Mouse (Mus musculus) heart, embryonic 15.5 days (tissue): ENCODE measurements around the gene Col4a3bp. TPM values are rescaled to one million over a fixed set of nuclear protein-coding genes. Genes with fewer than 3 reads are reported as not detected.

ENCODE experiments used
- ATAC-seq: fragments of 200-750 bp; cut with Nextera tagmentation; replicated peaks from 2 replicates; pipeline ENCODE4 v1.8.0; 2017; ENCODE audit warnings: low read depth, moderate TSS enrichment; ENCODE audit not compliant: insufficient number of reproducible peaks, insufficient read depth, low FRiP score
- H3K27ac ChIP-seq: fragments of 300-500 bp; sonication (generic); 2 replicates; pipeline ENCODE4 v1.5.1; 2015; ENCODE audit warnings: mild to moderate bottlenecking, inconsistent platforms
- H3K27me3 ChIP-seq: fragments of 300-500 bp; sonication (generic); 2 replicates; pipeline ENCODE4 v1.6.1; 2015; ENCODE audit warnings: inconsistent platforms
- H3K36me3 ChIP-seq: fragments of 300-500 bp; sonication (generic); 2 replicates; pipeline ENCODE4 v1.6.1; 2015; ENCODE audit warnings: mild to moderate bottlenecking, inconsistent platforms
- H3K4me1 ChIP-seq: fragments of 300-500 bp; sonication (generic); replicated peaks from 2 replicates; pipeline ENCODE4 v1.6.1; 2015; ENCODE audit warnings: inconsistent platforms
- H3K4me2 ChIP-seq: fragments of 300-500 bp; sonication (generic); 2 replicates; pipeline ENCODE4 v1.6.1; 2015; ENCODE audit warnings: inconsistent platforms, mild to moderate bottlenecking, moderate library complexity
- H3K4me3 ChIP-seq: fragments of 300-500 bp; sonication (generic); 2 replicates; pipeline ENCODE4 v1.5.1; 2015; ENCODE audit warnings: mild to moderate bottlenecking, inconsistent platforms
- H3K9ac ChIP-seq: fragments of 300-500 bp; sonication (generic); 2 replicates; pipeline ENCODE4 v1.6.1; 2015; ENCODE audit warnings: mild to moderate bottlenecking, inconsistent platforms
- H3K9me3 ChIP-seq: fragments of 300-500 bp; sonication (generic); replicated peaks from 2 replicates; pipeline ENCODE4 v1.6.1; 2016; ENCODE audit warnings: inconsistent platforms
- WGBS: fragments of 180-500 bp; shearing (Covaris S2); methylation state at CpG from one replicate; pipeline ENCODE4 v1.1.7; 2015; ENCODE audit warnings: mixed read lengths; 5-methylcytosine and 5-hydroxymethylcytosine counted together
- polyA plus RNA-seq: library from polyadenylated mRNA; unstranded; fragments of >200 nt; fragmentation: Nextera tagmentation; extraction: Ambion mirVana; gene quantifications from 2 replicates; pipeline ENCODE4 v1.2.1, GENCODE M21; 2015

Gene Col4a3bp
- polyA plus RNA-seq, 1 experiment from 2014 or later, result 8.4 TPM

DNA sequence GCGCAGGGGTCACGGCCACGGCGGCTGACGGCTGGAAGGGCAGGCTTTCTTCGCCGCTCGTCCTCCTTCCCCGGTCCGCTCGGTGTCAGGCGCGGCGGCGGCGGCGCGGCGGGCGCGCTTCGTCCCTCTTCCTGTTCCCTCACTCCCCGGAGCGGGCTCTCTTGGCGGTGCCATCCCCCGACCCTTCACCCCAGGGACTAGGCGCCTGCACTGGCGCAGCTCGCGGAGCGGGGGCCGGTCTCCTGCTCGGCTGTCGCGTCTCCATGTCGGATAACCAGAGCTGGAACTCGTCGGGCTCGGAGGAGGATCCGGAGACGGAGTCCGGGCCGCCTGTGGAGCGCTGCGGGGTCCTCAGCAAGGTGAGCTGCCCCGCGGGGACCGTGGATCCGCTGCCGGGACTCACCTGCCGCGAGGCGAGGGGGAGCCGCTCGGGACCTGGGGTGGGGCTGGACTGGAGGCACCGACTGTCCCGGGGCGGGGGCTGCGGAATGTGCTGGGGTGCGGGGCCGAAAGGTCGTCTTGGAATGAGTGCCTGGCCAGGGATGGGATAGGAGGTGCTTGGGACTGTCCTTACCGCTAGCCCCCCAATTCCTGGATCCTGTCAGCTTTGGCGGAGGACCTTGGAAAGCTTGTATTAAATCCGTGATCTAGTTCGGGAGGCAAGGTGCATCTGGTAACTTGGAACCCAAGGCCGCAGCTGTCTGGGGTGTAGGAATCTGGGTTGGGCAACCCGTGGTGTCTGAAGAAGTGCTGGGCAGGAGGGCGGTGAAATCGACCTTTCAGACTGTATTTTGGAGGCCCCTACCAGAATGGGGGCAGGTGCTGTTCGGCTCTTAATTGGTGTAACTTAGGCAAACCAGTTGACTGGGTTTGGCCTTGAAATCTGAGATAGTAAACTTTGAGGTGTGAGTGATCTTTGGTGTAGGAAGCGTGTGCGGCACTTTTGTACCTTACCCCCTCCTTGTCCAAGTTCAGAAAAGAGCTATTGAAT lies 778 bp downstream of the Col4a3bp start:
- ATAC-seq, result peak; percentile 61
- Histone ChIP-seq H3K27me3 (no peaks in the 10 kb centered on the region), H3K4me1 (peaks cover 9% of the 10 kb centered on the region; the same call in 1 of the 2 replicates), H3K36me3 (no peaks in the 10 kb centered on the region), H3K4me3 (peak overlapping the region; percentile 83), H3K9me3 (no peaks in the 10 kb centered on the region), H3K27ac (peak overlapping the region; percentile 96), H3K4me2 (peak overlapping the region; percentile 77), H3K9ac (peak overlapping the region; percentile 98)
- WGBS, result under 1% methylated on average over 72 of the region's 73 CpGs

DNA sequence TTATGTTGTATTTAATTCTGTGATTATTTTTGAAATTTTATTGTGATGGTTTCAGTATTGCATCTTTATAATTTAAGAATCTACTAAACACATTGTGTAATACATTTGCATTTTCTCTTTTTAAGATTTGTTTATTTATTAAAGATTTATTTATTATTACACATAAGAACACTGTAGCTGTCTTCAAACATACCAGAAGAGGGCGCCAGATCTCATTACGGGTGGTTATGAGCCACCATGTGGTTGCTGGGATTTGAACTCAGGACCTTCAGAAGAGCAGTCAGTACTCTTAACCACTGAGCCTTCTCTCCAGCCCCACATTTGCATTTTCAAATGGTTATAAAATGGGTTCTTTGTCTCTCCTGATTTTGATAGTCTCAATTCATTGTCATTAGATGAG lies 2.1 kb downstream of the Col4a3bp start:
- H3K4me3 ChIP-seq, result no peak overlapping the region
- peaks cover under 1% of the 10 kb centered on the region; the same call in 1 of the 2 replicates for H3K36me3 ChIP-seq
- 69% methylated on average over 2 of the region's 2 CpGs for WGBS
- H3K4me2 ChIP-seq, result no peak overlapping the region
- peaks cover 9% of the 10 kb centered on the region; the same call in 1 of the 2 replicates for H3K4me1 ChIP-seq
- no peaks in the 10 kb centered on the region for H3K27me3 ChIP-seq
- H3K27ac ChIP-seq, result no peak overlapping the region
- H3K9me3 ChIP-seq, result no peaks in the 10 kb centered on the region
- no peak for ATAC-seq
- H3K9ac ChIP-seq, result no peak overlapping the region

DNA sequence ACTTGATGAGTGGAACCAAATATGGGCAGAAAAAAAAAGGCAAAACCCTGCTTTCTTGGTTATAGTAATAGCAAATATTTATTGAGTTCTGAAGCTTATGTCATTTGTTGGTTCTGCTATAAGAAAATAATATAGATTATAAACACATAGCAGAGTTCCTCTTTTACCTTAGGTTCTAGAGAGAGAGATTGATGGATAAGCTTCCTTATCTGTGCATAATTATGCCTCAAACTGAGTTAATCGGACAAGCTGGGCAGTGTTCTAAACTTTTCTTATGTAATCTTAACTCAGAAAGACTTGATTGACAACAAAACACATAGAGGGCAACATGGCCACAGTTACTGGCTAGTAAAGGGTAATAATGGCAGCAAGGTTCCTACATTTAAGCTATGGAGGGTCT lies 4.8 kb downstream of the Col4a3bp start:
- 66% methylated on average over 1 of the region's 1 CpGs for WGBS
- Histone ChIP-seq H3K27ac (no peak overlapping the region), H3K4me3 (no peak overlapping the region), H3K9me3 (no peaks in the 10 kb centered on the region), H3K4me2 (no peak overlapping the region), H3K36me3 (peaks cover 3% of the 10 kb centered on the region; the same call in 1 of the 2 replicates), H3K27me3 (no peaks in the 10 kb centered on the region), H3K4me1 (0 out of 2 replicates have a peak, but pooled peaks cover 4% of the 10 kb centered on the region), H3K9ac (no peak overlapping the region)
- no peak for ATAC-seq

DNA sequence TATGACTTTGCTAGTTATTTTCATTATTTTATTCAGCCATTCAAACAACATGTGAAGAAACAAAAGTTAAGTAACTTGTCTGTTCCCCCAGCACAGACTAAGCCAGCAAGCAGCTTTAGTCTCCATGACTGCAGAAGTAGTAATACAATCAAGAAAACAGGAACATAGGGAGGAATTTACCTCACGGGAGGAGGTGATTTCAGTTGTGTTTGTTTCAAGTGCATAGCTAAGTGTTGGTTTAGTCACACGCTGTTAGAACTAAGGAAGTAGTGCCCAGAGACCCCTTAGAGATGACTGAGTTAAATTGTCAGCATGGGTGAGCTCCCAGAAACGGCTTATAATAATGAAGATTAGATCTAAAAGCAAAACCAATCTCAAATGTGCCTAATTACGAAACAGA lies 5.5 kb downstream of the Col4a3bp start:
- Histone ChIP-seq H3K9ac (no peak overlapping the region), H3K4me3 (no peak overlapping the region), H3K36me3 (peaks cover 3% of the 10 kb centered on the region; the same call in 1 of the 2 replicates), H3K27ac (no peak overlapping the region), H3K4me2 (no peak overlapping the region), H3K9me3 (no peaks in the 10 kb centered on the region), H3K27me3 (no peaks in the 10 kb centered on the region), H3K4me1 (0 out of 2 replicates have a peak, but pooled peaks cover 4% of the 10 kb centered on the region)
- ATAC-seq, result no peak
- 58% methylated on average over 4 of the region's 4 CpGs for WGBS

DNA sequence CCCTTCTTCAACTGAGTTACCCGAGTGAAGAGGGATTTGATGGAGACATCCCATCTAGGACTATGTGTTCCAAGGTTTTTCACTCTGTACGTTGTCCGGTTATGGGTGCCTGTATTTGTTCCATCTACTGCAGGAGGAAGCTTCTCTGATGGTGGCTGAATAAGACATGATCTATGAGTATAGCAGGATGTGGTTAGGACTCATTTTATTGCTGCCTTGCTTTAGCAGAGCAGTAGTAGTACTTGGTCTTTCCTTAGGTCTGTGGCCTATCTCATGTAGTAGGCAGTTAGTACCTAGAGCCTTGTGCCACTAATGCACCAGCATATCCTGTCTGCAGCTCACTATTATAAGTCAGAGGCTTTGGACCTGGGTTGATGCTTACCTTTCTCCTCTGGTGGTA lies 12.7 kb downstream of the Col4a3bp start:
- H3K27me3 ChIP-seq, result no peaks in the 10 kb centered on the region
- H3K9me3 ChIP-seq, result no peaks in the 10 kb centered on the region
- no peak for ATAC-seq
- no peak overlapping the region for H3K27ac ChIP-seq
- H3K4me3 ChIP-seq, result no peak overlapping the region
- H3K9ac ChIP-seq, result no peak overlapping the region
- H3K4me1 ChIP-seq, result 0 out of 2 replicates have a peak, but pooled peaks cover 3% of the 10 kb centered on the region
- H3K36me3 ChIP-seq, result no peaks in the 10 kb centered on the region; the same call in 1 of the 2 replicates
- WGBS, result 92% methylated on average over 3 of the region's 3 CpGs
- H3K4me2 ChIP-seq, result no peak overlapping the region

DNA sequence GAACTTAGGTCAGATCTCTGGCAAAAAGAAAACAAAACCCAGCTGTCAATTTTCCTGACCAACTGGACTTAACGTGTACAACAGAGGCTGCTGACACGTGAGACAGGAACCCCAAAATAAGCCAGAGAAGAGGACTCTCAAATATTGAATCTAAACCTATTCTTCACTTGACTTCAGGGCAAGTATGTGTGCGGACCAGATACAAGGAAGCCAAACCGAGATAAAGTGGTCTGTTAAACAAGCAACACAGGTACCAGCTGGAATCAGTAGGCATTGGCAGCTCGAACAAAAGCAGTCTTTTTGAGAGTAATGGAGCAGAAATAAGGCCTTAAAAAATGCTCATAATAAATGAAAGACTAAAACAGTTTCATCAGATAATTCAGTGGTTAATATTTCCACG lies 25.6 kb downstream of the Col4a3bp start:
- no peaks in the 10 kb centered on the region for H3K9me3 ChIP-seq
- WGBS, result 76% methylated on average over 6 of the region's 6 CpGs
- no peak overlapping the region for H3K9ac ChIP-seq
- ATAC-seq, result no peak
- no peak overlapping the region for H3K27ac ChIP-seq
- peaks cover 5% of the 10 kb centered on the region; the same call in 1 of the 2 replicates for H3K36me3 ChIP-seq
- H3K27me3 ChIP-seq, result no peaks in the 10 kb centered on the region
- H3K4me3 ChIP-seq, result no peak overlapping the region
- 0 out of 2 replicates have a peak, but pooled peaks cover 2% of the 10 kb centered on the region for H3K4me1 ChIP-seq
- H3K4me2 ChIP-seq, result no peak overlapping the region

DNA sequence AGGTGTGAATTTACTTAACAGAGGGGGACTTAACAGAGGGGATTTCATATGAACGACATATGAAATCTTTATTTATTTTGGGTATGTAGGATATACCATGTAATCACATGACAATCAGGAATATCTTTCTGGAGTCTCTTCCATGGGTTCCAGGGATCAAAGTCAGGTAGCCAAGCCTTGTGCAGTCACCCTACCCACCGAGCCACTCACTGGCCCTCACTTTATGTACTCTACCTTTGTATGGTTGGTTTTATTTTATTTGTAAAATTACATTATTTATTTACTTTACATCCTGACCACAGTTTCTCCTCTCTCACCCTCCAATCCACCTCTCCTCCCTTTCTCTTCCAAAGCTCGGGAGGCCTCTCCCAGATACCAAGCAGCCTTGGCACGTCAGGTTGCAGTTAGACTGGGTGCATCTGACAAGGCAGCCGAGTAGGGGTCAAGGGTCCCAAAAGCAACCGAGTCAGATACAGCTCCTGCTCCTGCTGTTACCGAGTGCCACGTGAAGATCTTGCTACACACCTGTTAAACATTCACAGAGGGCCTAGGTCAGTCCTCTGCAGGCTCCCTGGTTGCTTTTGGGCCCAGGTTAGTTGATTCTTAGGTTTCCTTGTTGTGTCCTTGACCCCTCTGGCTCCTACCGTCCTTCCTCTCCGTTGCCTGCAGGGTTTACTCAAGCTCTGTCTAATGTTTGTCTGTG lies 28.0 kb downstream of the Col4a3bp start:
- no peak overlapping the region for H3K4me2 ChIP-seq
- H3K27ac ChIP-seq, result no peak overlapping the region
- peaks cover 5% of the 10 kb centered on the region; the same call in 1 of the 2 replicates for H3K36me3 ChIP-seq
- no peak for ATAC-seq
- H3K9me3 ChIP-seq, result no peaks in the 10 kb centered on the region
- H3K4me3 ChIP-seq, result no peak overlapping the region
- 0 out of 2 replicates have a peak, but pooled peaks cover 2% of the 10 kb centered on the region for H3K4me1 ChIP-seq
- H3K9ac ChIP-seq, result no peak overlapping the region
- no peaks in the 10 kb centered on the region for H3K27me3 ChIP-seq
- WGBS, result 71% methylated on average over 10 of the region's 10 CpGs

DNA sequence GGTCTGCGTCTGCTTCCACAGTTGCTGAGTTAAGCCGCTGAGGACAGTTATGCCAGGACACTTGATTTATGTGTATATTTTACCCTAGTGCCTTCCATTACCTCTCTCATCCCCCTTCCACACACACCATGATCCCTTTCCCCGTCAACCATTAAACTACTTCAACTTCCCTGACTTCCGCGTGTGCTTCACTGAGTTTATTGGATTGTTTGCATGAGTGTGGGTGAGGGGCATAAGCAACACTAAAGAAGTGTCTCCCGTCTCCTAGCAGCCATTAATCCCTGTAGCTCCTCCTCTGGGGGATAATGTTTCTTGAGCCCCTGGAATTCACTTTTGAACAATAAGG lies 28.6 kb downstream of the Col4a3bp start:
- Histone ChIP-seq H3K4me3 (no peak overlapping the region), H3K36me3 (peaks cover 5% of the 10 kb centered on the region; the same call in 1 of the 2 replicates), H3K4me1 (0 out of 2 replicates have a peak, but pooled peaks cover 2% of the 10 kb centered on the region), H3K27me3 (no peaks in the 10 kb centered on the region), H3K9me3 (no peaks in the 10 kb centered on the region), H3K27ac (no peak overlapping the region), H3K4me2 (no peak overlapping the region), H3K9ac (no peak overlapping the region)
- ATAC-seq, result no peak
- WGBS, result 78% methylated on average over 6 of the region's 6 CpGs

DNA sequence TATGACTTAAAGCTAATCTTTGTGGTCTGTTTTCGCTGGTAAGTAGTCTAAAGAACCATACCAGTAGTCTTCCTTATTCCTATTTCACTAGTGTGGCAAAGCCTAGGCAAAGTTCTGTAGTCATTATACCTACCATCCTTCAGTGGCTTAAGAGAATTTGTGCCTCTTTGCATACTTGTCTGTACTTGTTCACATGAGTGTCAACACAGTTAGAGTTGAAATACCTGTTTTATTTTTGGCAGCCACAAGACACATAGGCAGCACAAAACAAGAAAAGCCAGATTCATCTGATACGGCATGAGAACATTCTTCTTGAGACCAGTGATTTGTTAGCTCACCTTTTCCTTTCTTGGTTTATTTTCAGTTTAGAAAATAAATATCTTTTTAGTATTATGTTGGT lies 31.8 kb downstream of the Col4a3bp start:
- ATAC-seq, result no peak
- H3K36me3 ChIP-seq, result peaks cover 5% of the 10 kb centered on the region; the same call in 1 of the 2 replicates
- no peaks in the 10 kb centered on the region for H3K9me3 ChIP-seq
- no peak overlapping the region; the same call in 1 of the 2 replicates for H3K27ac ChIP-seq
- no peak overlapping the region for H3K4me3 ChIP-seq
- H3K9ac ChIP-seq, result no peak overlapping the region
- no peak overlapping the region for H3K4me2 ChIP-seq
- 69% methylated on average over 2 of the region's 2 CpGs for WGBS
- no peaks in the 10 kb centered on the region for H3K27me3 ChIP-seq
- H3K4me1 ChIP-seq, result peaks cover 3% of the 10 kb centered on the region; the same call in 1 of the 2 replicates

DNA sequence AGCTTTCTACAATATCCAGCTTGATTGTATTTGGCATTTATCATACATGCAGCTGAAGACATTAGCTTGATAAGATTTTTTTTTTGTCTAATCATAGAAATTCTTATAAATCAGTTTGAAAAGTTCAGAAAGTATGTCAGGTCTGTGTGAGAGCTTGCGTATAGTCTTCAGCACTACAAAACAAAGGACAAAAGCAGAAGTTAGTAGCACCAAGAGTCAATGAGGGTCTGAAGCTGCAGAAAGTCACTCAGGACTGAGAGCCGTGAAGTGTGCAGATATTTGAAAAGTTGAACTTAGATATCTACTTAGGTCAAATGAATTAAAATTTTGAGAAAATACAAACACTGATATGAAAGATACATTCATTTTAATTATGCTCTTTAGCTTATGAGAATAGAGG lies 36.7 kb downstream of the Col4a3bp start:
- Histone ChIP-seq H3K4me2 (no peak overlapping the region), H3K27me3 (no peaks in the 10 kb centered on the region), H3K9ac (no peak overlapping the region), H3K9me3 (no peaks in the 10 kb centered on the region), H3K27ac (no peak overlapping the region), H3K4me3 (no peak overlapping the region), H3K4me1 (peaks cover 3% of the 10 kb centered on the region; the same call in 1 of the 2 replicates), H3K36me3 (no peaks in the 10 kb centered on the region)
- ATAC-seq, result no peak
- WGBS, result 69% methylated on average over 2 of the region's 2 CpGs

DNA sequence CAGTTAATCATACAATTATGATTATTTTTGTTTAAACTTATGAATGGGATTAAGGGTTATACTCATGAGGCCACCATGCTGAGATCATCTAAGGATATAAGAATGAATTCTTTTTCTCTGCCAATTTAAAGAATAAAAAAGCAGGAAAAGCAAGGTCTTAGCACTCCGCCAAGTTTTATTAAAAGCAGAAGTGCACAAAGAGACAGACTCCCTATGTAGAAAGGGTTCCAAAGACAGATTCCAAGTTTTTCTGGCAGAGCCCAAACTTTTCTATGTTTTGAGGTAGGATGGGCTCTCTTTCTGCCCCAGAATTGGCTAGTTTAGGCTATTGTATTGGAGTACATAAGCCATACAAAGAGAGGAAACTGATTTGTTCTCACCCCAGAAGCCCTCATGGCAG lies 37.6 kb downstream of the Col4a3bp start:
- no peaks in the 10 kb centered on the region for H3K36me3 ChIP-seq
- H3K9ac ChIP-seq, result no peak overlapping the region
- peaks cover 3% of the 10 kb centered on the region; the same call in 1 of the 2 replicates for H3K4me1 ChIP-seq
- H3K27ac ChIP-seq, result no peak overlapping the region
- no peak for ATAC-seq
- H3K9me3 ChIP-seq, result no peaks in the 10 kb centered on the region
- no peak overlapping the region for H3K4me3 ChIP-seq
- H3K27me3 ChIP-seq, result no peaks in the 10 kb centered on the region
- no peak overlapping the region for H3K4me2 ChIP-seq
- WGBS, result 72% methylated on average over 1 of the region's 1 CpGs
